Mouse (Mus musculus) heart, adult 18-20 months (tissue): ENCODE measurements around the gene Smtnl1. TPM values are rescaled to one million over a fixed set of nuclear protein-coding genes. Genes with fewer than 3 reads are reported as not detected.

Experiments
- DNase-seq, 2 experiments: peaks; one replicate each; pipeline ENCODE4 v3.0.0; 2021 to 2022; ENCODE audit warnings: mixed read lengths in 1 of 2
- total RNA-seq, 2 experiments: library from RNA; stranded (reverse); gene quantifications; 2 replicates each; pipeline ENCODE4 v1.2.3; 2021

The Smtnl1 gene
- total RNA-seq, 2 experiments from 2014 or later = not detected

GRCm38 (mm10) chr2:84793871-84794270, 28.6 kb downstream of the Smtnl1 start:
- no peak for DNase-seq

- DNase-seq = no peak
These were observed 29.3 kb downstream of the Smtnl1 start for GRCm38 (mm10) chr2:84793154-84793553.

- peak; percentile 61 to 62 for DNase-seq
These were observed 29.9 kb downstream of the Smtnl1 start for GRCm38 (mm10) chr2:84792516-84792915.

GRCm38 (mm10) chr2:84790418-84790817, 32.0 kb downstream of the Smtnl1 start:
- peak; percentile 31 to 47 for DNase-seq

- no peak for DNase-seq
These were observed 34.1 kb downstream of the Smtnl1 start for GRCm38 (mm10) chr2:84788316-84788715.

GRCm38 (mm10) chr2:84783840-84784566, 38.4 kb downstream of the Smtnl1 start:
- peak; percentile 58 to 67 for DNase-seq

- no peak for DNase-seq
These were observed 39.1 kb downstream of the Smtnl1 start for GRCm38 (mm10) chr2:84783315-84783714.

- DNase-seq = peak; percentile 19 to 24
These were observed 43.2 kb downstream of the Smtnl1 start for GRCm38 (mm10) chr2:84779210-84779609.

GRCm38 (mm10) chr2:84777706-84778105, 44.7 kb downstream of the Smtnl1 start:
- no peak for DNase-seq

GRCm38 (mm10) chr2:84775665-84776064, 46.8 kb downstream of the Smtnl1 start:
- DNase-seq = peak; percentile 61 to 66

- peak; percentile 28 to 44 for DNase-seq
These were observed 47.2 kb downstream of the Smtnl1 start, which contains the start of gene Serping1 for GRCm38 (mm10) chr2:84775241-84775640. Gene Serping1, minus strand, starts transcription at chr2:84775444.

- DNase-seq = peak; percentile 85 to 94
These were observed 47.7 kb downstream of the Smtnl1 start for GRCm38 (mm10) chr2:84774751-84775150.

GRCm38 (mm10) chr2:84773195-84773594, 49.3 kb downstream of the Smtnl1 start:
- DNase-seq = peak; percentile 16 to 30

- DNase-seq = no peak
These were observed 50.0 kb downstream of the Smtnl1 start for GRCm38 (mm10) chr2:84772454-84772853.

- DNase-seq = peak; percentile 74 to 79
These were observed 52.0 kb downstream of the Smtnl1 start for GRCm38 (mm10) chr2:84770501-84770900.

GRCm38 (mm10) chr2:84762818-84763217, 59.6 kb downstream of the Smtnl1 start:
- DNase-seq = no peak

- no peak for DNase-seq
These were observed 60.2 kb downstream of the Smtnl1 start for GRCm38 (mm10) chr2:84762295-84762694.

GRCm38 (mm10) chr2:84761840-84762239, 60.6 kb downstream of the Smtnl1 start:
- no peak for DNase-seq

GRCm38 (mm10) chr2:84761309-84761708, 61.1 kb downstream of the Smtnl1 start:
- no peak for DNase-seq

Other genes starting within 250 kb of the Smtnl1 start
- 10 to 100 TPM; 53.6 to 63.9 TPM for gene Ctnnd1, start 171.9 kb downstream of the Smtnl1 start, total RNA-seq
- gene Btbd18, start 163.6 kb downstream of the Smtnl1 start, total RNA-seq = not detected
- 10 to 100 TPM; 22.7 to 29.2 TPM for gene Selenoh, start 151.9 kb downstream of the Smtnl1 start, total RNA-seq
- 10 to 100 TPM in 1 of 2 experiments, 1 to 10 TPM in 1; 5.4 to 10.0 TPM for gene Gm28635, start 144.6 kb downstream of the Smtnl1 start, total RNA-seq
- gene Med19, start 144.2 kb downstream of the Smtnl1 start, total RNA-seq = 10 to 100 TPM; 14.7 to 15.2 TPM
- 100 to 1,000 TPM; 114 to 150 TPM for gene Tmx2, start 143.5 kb downstream of the Smtnl1 start, total RNA-seq
- 10 to 100 TPM; 63.2 to 64.3 TPM for gene Zdhhc5, start 107.5 kb downstream of the Smtnl1 start, total RNA-seq
- gene Clp1, start 95.3 kb downstream of the Smtnl1 start, total RNA-seq = 1 to 10 TPM; 4.3 to 4.4 TPM
- gene Ypel4, start 88.6 kb downstream of the Smtnl1 start, total RNA-seq = under 1 TPM; 0.20 to 0.23 TPM
- gene Gm19426, start 79.0 kb downstream of the Smtnl1 start, total RNA-seq = 1 to 10 TPM in 1 of 2 experiments, under 1 TPM in 1; 0.98 to 1.7 TPM
- gene Serping1, start 47.2 kb downstream of the Smtnl1 start, total RNA-seq = 10 to 100 TPM; 64.0 to 71.6 TPM
- gene Ube2l6, start 23.8 kb downstream of the Smtnl1 start, total RNA-seq = 10 to 100 TPM; 30.0 to 33.2 TPM
- gene Timm10, start 4.3 kb upstream of the Smtnl1 start, total RNA-seq = 100 to 1,000 TPM; 109 to 146 TPM
- 1 to 10 TPM; 2.6 to 3.3 TPM for gene Slc43a1, start 16.2 kb upstream of the Smtnl1 start, total RNA-seq
- 1 to 10 TPM; 3.0 to 3.5 TPM for gene Rtn4rl2, start 64.1 kb upstream of the Smtnl1 start, total RNA-seq
- 10 to 100 TPM; 65.4 to 72.8 TPM for gene Slc43a3, start 113.9 kb upstream of the Smtnl1 start, total RNA-seq
- not detected for gene Prg2, start 157.8 kb upstream of the Smtnl1 start, total RNA-seq
- gene Prg3, start 165.6 kb upstream of the Smtnl1 start, total RNA-seq = not detected
- 10 to 100 TPM; 36.7 to 43.5 TPM for gene Ssrp1, start 214.6 kb upstream of the Smtnl1 start, total RNA-seq
- under 1 TPM; 0.20 to 0.44 TPM for gene P2rx3, start 214.8 kb upstream of the Smtnl1 start, total RNA-seq
- gene Tnks1bp1, start 225.4 kb upstream of the Smtnl1 start, total RNA-seq = 10 to 100 TPM; 48.1 to 51.2 TPM